Mouse (Mus musculus) MEL (cell line): ENCODE results near the gene Oas2. TPM values are rescaled to one million over a fixed set of nuclear protein-coding genes. Genes with fewer than 3 reads are reported as not detected.

Source experiments
- DNase-seq: peaks from one replicate; pipeline ENCODE4 v3.0.0; 2011; ENCODE audit warnings: low read depth, low spot score
- H3K27ac ChIP-seq: 2 replicates; pipeline ENCODE4 v1.5.1; 2012; ENCODE audit warnings: low read depth, mild to moderate bottlenecking, control low read depth, low read length, moderate library complexity; ENCODE audit not compliant: control insufficient read depth
- H3K27me3 ChIP-seq, 2 experiments: fragments of 150-350 bp in 1 of 2; sonication (generic) in 1 of 2; 2 replicates each; pipeline ENCODE4 v1.6.1; 2012; ENCODE audit warnings: low read length in 2 of 2, mild to moderate bottlenecking in 2 of 2, improper control_type of control experiment in 1 of 2, moderate library complexity in 1 of 2; ENCODE audit not compliant: insufficient read depth in 2 of 2, control insufficient read depth in 1 of 2
- H3K36me3 ChIP-seq, 2 experiments: 2 replicates each; pipeline ENCODE4 v1.6.1; 2012 to 2014; ENCODE audit warnings: low read length in 2 of 2, improper control_type of control experiment in 1 of 2, inconsistent platforms in 1 of 2, mild to moderate bottlenecking in 1 of 2; ENCODE audit not compliant: insufficient read depth in 2 of 2, control insufficient read depth in 1 of 2
- H3K4me1 ChIP-seq, 2 experiments: fragments of 150-350 bp in 1 of 2; sonication (generic) in 1 of 2; 2 replicates each; pipeline ENCODE4 v1.6.1; 2012; ENCODE audit warnings: low read length in 2 of 2, improper control_type of control experiment in 1 of 2, mild to moderate bottlenecking in 1 of 2; ENCODE audit not compliant: insufficient read depth in 2 of 2, control insufficient read depth in 1 of 2
- H3K4me3 ChIP-seq, 2 experiments: fragments of 150-350 bp in 1 of 2; sonication (generic) in 1 of 2; 2 replicates each; pipeline ENCODE4 v1.5.1; 2012; ENCODE audit warnings: low read depth in 2 of 2, low read length in 2 of 2, mild to moderate bottlenecking in 2 of 2, moderate library complexity in 2 of 2, control low read depth in 1 of 2, improper control_type of control experiment in 1 of 2; ENCODE audit not compliant: control insufficient read depth in 1 of 2, insufficient read depth in 1 of 2
- H3K79me2 ChIP-seq: 2 replicates; pipeline ENCODE4 v1.6.1; 2012; ENCODE audit warnings: mild to moderate bottlenecking, low read length, moderate library complexity; ENCODE audit not compliant: control insufficient read depth, poor library complexity, insufficient read depth
- H3K9ac ChIP-seq: 2 replicates; pipeline ENCODE4 v1.6.1; 2012; ENCODE audit warnings: low read depth, mild to moderate bottlenecking, control low read depth, low read length, moderate library complexity; ENCODE audit not compliant: control insufficient read depth, poor library complexity, severe bottlenecking
- H3K9me3 ChIP-seq: fragments of 150-350 bp; sonication (generic); replicated peaks from 2 replicates; pipeline ENCODE4 v1.6.1; 2012; ENCODE audit warnings: mild to moderate bottlenecking, low read length, improper control_type of control experiment, moderate library complexity; ENCODE audit not compliant: insufficient read depth
- BHLHE40 ChIP-seq: IDR thresholded peaks from 2 replicates; pipeline ENCODE4 v1.6.1; 2012; ENCODE audit warnings: low read depth, mild to moderate bottlenecking, inconsistent platforms, low read length, improper control_type of control experiment, borderline replicate concordance
- CHD1 ChIP-seq: IDR thresholded peaks from 2 replicates; pipeline ENCODE4 v1.6.1; 2012; ENCODE audit warnings: low read depth, mild to moderate bottlenecking, inconsistent platforms, low read length, improper control_type of control experiment
- CTCF ChIP-seq, 3 experiments: IDR thresholded peaks in 2 of 3; conservative IDR thresholded peaks in 1 of 3; 2 replicates each; pipeline ENCODE4 v1.5.1; 2011 to 2012; ENCODE audit warnings: low read length in 3 of 3, low read depth in 2 of 3, mild to moderate bottlenecking in 2 of 3, improper control_type of control experiment in 1 of 3, inconsistent platforms in 1 of 3, mixed read lengths in 1 of 3, moderate library complexity in 1 of 3; ENCODE audit not compliant: control insufficient read depth in 1 of 3, insufficient read depth in 1 of 3, poor library complexity in 1 of 3, severe bottlenecking in 1 of 3
- E2F4 ChIP-seq: IDR thresholded peaks from 2 replicates; pipeline ENCODE4 v1.6.1; 2011; ENCODE audit warnings: low read depth, low read length, improper control_type of control experiment, borderline replicate concordance
- ELF1 ChIP-seq: IDR thresholded peaks from 2 replicates; pipeline ENCODE4 v1.6.1; 2014; ENCODE audit warnings: low read depth, mild to moderate bottlenecking, inconsistent platforms, low read length, improper control_type of control experiment, moderate library complexity
- EP300 ChIP-seq, 2 experiments: IDR thresholded peaks; 2 replicates each; pipeline ENCODE4 v1.6.1; 2011; ENCODE audit warnings: improper control_type of control experiment in 2 of 2, low read length in 2 of 2, low read depth in 1 of 2, mild to moderate bottlenecking in 1 of 2
- ETS1 ChIP-seq: IDR thresholded peaks from 2 replicates; pipeline ENCODE4 v1.6.1; 2012; ENCODE audit warnings: low read depth, mild to moderate bottlenecking, inconsistent platforms, low read length, improper control_type of control experiment, moderate library complexity
- GABPA ChIP-seq: IDR thresholded peaks from 2 replicates; pipeline ENCODE4 v1.6.1; 2012; ENCODE audit warnings: low read depth, mild to moderate bottlenecking, inconsistent platforms, low read length, improper control_type of control experiment, moderate library complexity
- GATA1 ChIP-seq: IDR thresholded peaks from 2 replicates; pipeline ENCODE4 v1.6.1; 2011; ENCODE audit warnings: low read depth, low read length, improper control_type of control experiment
- KAT2A ChIP-seq: conservative IDR thresholded peaks from 2 replicates; pipeline ENCODE4 v1.6.1; 2012; ENCODE audit warnings: low read depth, low read length, improper control_type of control experiment, inconsistent platforms
- MAFK ChIP-seq: IDR thresholded peaks from 2 replicates; pipeline ENCODE4 v1.6.1; 2011; ENCODE audit warnings: low read depth, mild to moderate bottlenecking, low read length, improper control_type of control experiment, borderline replicate concordance
- MAX ChIP-seq: IDR thresholded peaks from 2 replicates; pipeline ENCODE4 v1.6.1; 2011; ENCODE audit warnings: low read length, improper control_type of control experiment
- MAZ ChIP-seq: IDR thresholded peaks from 2 replicates; pipeline ENCODE4 v1.6.1; 2012; ENCODE audit warnings: low read depth, mild to moderate bottlenecking, inconsistent platforms, low read length, improper control_type of control experiment
- MXI1 ChIP-seq: IDR thresholded peaks from 2 replicates; pipeline ENCODE4 v1.6.1; 2011; ENCODE audit warnings: mild to moderate bottlenecking, low read depth, low read length, improper control_type of control experiment
- MYB ChIP-seq: IDR thresholded peaks from 2 replicates; pipeline ENCODE4 v1.6.1; 2011; ENCODE audit warnings: mild to moderate bottlenecking, low read depth, low read length, improper control_type of control experiment
- MYC ChIP-seq: IDR thresholded peaks from 2 replicates; pipeline ENCODE4 v1.6.1; 2011; ENCODE audit warnings: low read depth, mild to moderate bottlenecking, low read length, improper control_type of control experiment, moderate library complexity
- NRF1 ChIP-seq: IDR thresholded peaks from 2 replicates; pipeline ENCODE4 v1.6.1; 2014; ENCODE audit warnings: low read depth, mild to moderate bottlenecking, inconsistent platforms, low read length, improper control_type of control experiment, moderate library complexity; ENCODE audit not compliant: poor library complexity, insufficient read depth, severe bottlenecking
- POLR2A ChIP-seq, 2 experiments: IDR thresholded peaks; 2 replicates each; pipeline ENCODE4 v1.6.1; 2011 to 2012; ENCODE audit warnings: low read length in 2 of 2, mild to moderate bottlenecking in 2 of 2, control low read depth in 1 of 2, improper control_type of control experiment in 1 of 2, low read depth in 1 of 2, moderate library complexity in 1 of 2; ENCODE audit not compliant: control insufficient read depth in 1 of 2, insufficient read depth in 1 of 2, poor library complexity in 1 of 2
- POLR2AphosphoS2 ChIP-seq: IDR thresholded peaks from 2 replicates; pipeline ENCODE4 v1.6.1; 2011; ENCODE audit warnings: low read length, improper control_type of control experiment
- POLR2AphosphoS5 ChIP-seq: IDR thresholded peaks from 2 replicates; pipeline ENCODE4 v1.6.1; 2012; ENCODE audit warnings: low read depth, borderline replicate concordance, mild to moderate bottlenecking, inconsistent platforms, low read length, moderate library complexity, mixed read lengths
- RAD21 ChIP-seq: IDR thresholded peaks from 2 replicates; pipeline ENCODE4 v1.6.1; 2011; ENCODE audit warnings: mild to moderate bottlenecking, low read depth, low read length, improper control_type of control experiment
- RCOR1 ChIP-seq: IDR thresholded peaks from 2 replicates; pipeline ENCODE4 v1.6.1; 2012; ENCODE audit warnings: low read depth, mild to moderate bottlenecking, inconsistent platforms, low read length, improper control_type of control experiment
- SMC3 ChIP-seq: IDR thresholded peaks from 2 replicates; pipeline ENCODE4 v1.6.1; 2011; ENCODE audit warnings: low read depth, low read length, improper control_type of control experiment
- UBTF ChIP-seq: IDR thresholded peaks from 2 replicates; pipeline ENCODE4 v1.6.1; 2012; ENCODE audit warnings: low read depth, mild to moderate bottlenecking, inconsistent platforms, low read length, improper control_type of control experiment, moderate library complexity, borderline replicate concordance; ENCODE audit not compliant: insufficient read depth
- USF1 ChIP-seq: IDR thresholded peaks from 2 replicates; pipeline ENCODE4 v1.6.1; 2014; ENCODE audit warnings: low read depth, mild to moderate bottlenecking, inconsistent platforms, low read length, improper control_type of control experiment, moderate library complexity
- USF2 ChIP-seq, 2 experiments: IDR thresholded peaks; 2 replicates each; pipeline ENCODE4 v1.6.1; 2011 to 2012; ENCODE audit warnings: improper control_type of control experiment in 2 of 2, low read length in 2 of 2, borderline replicate concordance in 1 of 2, inconsistent platforms in 1 of 2, low read depth in 1 of 2, mild to moderate bottlenecking in 1 of 2; ENCODE audit not compliant: insufficient read depth in 1 of 2
- ZC3H11A ChIP-seq: IDR thresholded peaks from 2 replicates; pipeline ENCODE4 v1.6.1; 2012; ENCODE audit warnings: low read depth, mild to moderate bottlenecking, inconsistent platforms, low read length, improper control_type of control experiment
- ZKSCAN1 ChIP-seq: IDR thresholded peaks from 2 replicates; pipeline ENCODE4 v1.6.1; 2012; ENCODE audit warnings: low read depth, mild to moderate bottlenecking, inconsistent platforms, low read length, improper control_type of control experiment, moderate library complexity
- ZNF384 ChIP-seq: IDR thresholded peaks from 2 replicates; pipeline ENCODE4 v1.6.1; 2012; ENCODE audit warnings: low read depth, mild to moderate bottlenecking, inconsistent platforms, low read length, improper control_type of control experiment
- polyA plus RNA-seq, 2 experiments: library from polyadenylated mRNA; stranded (reverse) in 1 of 2; unstranded in 1 of 2; fragments of >175 nt in 1 of 2; fragments of >200 nt in 1 of 2; gene quantifications; 2 replicates each; pipeline versions ENCODE4 v1.2.1 to v1.2.4; 2012; ENCODE audit warnings: low replicate concordance in 2 of 2, low read depth in 1 of 2; ENCODE audit not compliant: insufficient read length in 2 of 2, insufficient read depth in 1 of 2, missing spikeins in 1 of 2
- total RNA-seq: library from RNA; depleted of rRNA; stranded (reverse); fragments of 300-350 nt; gene quantifications from 2 replicates; pipeline ENCODE4 v1.2.3, GENCODE M21; 2012

The Oas2 gene
- total and polyA plus RNA-seq, 3 experiments, result 0.96 to 5.2 TPM; not detected in 1

DNA sequence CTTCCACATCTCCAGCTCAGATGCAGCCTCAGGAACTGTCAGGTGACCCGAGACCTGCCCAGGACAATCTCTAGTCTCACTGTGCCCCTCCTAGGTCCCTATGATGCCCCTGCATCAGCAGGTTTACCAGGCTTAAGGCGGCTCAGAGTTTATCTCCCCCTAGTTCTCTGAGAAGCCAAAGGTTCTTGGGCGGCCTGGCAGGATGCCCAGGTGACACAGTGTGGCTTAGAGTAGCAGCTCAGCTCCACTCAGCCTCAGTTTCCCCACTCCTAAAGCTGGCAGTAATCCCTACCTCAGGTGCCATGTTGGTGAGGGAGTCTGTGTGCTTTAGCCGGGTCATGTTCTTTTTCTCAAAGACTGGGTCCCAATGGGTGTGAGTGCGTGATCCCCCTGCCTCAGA is 27.1 kb upstream of the Oas2 start:
- TF ChIP-seq POLR2AphosphoS5 (no peak), MAX (no peak), ETS1 (no peak), MYB (no peak)
- no peaks in the 10 kb centered on the region for H3K27me3 ChIP-seq
- H3K27ac ChIP-seq, result peak overlapping the region; percentile 47
- peak overlapping the region; percentile 58 for H3K9ac ChIP-seq
- peak; percentile 68 for DNase-seq
- H3K4me3 ChIP-seq, result peak overlapping the region; percentile 75 to 99
- H3K9me3 ChIP-seq, result no peaks in the 10 kb centered on the region
- H3K36me3 ChIP-seq, result peaks cover 0 to 11% of the 10 kb centered on the region in 2 experiments; a peak in 2 of 4 replicates
- peaks cover 15 to 48% of the 10 kb centered on the region in 2 experiments for H3K4me1 ChIP-seq
- H3K79me2 ChIP-seq, result no peaks in the 10 kb centered on the region

DNA sequence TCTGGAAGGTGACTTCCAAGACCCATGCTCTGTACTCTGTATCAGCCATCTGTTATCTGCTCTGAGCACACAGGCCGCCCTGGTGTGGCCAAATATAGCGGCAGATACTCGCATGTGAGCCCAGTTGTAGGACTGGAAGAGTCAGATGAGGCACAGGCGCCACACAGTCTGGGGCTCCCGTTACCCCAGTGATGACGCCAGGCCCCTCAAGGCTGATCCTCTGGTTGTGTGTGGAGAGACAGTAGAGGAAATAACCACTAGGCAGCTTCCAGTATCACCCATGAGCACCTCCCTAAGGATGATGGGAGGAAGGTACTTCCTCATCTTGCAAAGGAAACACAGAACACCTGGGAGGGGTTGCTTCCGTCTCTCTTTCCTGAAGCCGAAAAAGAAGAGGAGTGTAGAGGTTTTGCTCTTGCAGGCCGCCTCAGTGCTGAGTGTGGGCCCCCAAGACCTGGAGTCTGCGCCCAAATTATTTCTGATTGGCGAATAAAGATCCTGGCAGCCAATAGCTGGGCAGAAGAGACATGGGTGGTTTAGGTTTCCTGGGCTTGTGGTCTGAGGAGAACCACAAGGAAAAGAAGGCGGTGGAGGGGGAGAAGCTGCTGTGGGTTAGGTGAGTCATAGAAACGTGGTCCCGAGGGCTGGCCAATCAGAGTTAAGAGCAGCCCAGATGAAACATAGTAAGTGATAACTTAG is 25.8 kb upstream of the Oas2 start:
- Histone ChIP-seq H3K36me3 (peaks cover 0 to 11% of the 10 kb centered on the region in 2 experiments; a peak in 2 of 4 replicates), H3K27me3 (no peaks in the 10 kb centered on the region), H3K79me2 (no peaks in the 10 kb centered on the region), H3K4me3 (peak overlapping the region; percentile 36 to 99), H3K4me1 (peaks cover 15 to 48% of the 10 kb centered on the region in 2 experiments), H3K9me3 (no peaks in the 10 kb centered on the region), H3K9ac (peak overlapping the region; percentile 58), H3K27ac (peak overlapping the region; percentile 89)
- DNase-seq, result peak; percentile 93
- TF ChIP-seq GABPA (no peak), POLR2AphosphoS2 (no peak), ZNF384 (no peak), MAFK (no peak; the same call in 1 of the 2 replicates), ELF1 (peak; percentile 46; the same call in 1 of the 2 replicates), CTCF (IDR thresholded peaks at IDR 0.05 in 2 of 3, conservative IDR thresholded peaks at IDR 0.05 in 1 of 3; ENCODE audit: control insufficient read depth in 1 of 3, insufficient read depth in 1 of 3, low read depth in 2 of 3, low read length in 3 of 3, poor library complexity in 1 of 3, severe bottlenecking in 1 of 3) (no peak), MXI1 (no peak; the same call in none of the 2 replicates), MYB (no peak), EP300 (IDR thresholded peaks at IDR 0.05; ENCODE audit: low read depth in 1 of 2, low read length in 2 of 2) (peak; percentile 35 to 64; a peak in 3 of 4 replicates), RAD21 (no peak), GATA1 (peak; percentile 74), POLR2A (IDR thresholded peaks at IDR 0.05; ENCODE audit: control insufficient read depth in 1 of 2, insufficient read depth in 1 of 2, low read depth in 1 of 2, low read length in 2 of 2, poor library complexity in 1 of 2) (peak; percentile 41 to 62; a peak in 3 of 4 replicates), KAT2A (peak; percentile 43; the same call in 1 of the 2 replicates), UBTF (no peak), POLR2AphosphoS5 (no peak), ZKSCAN1 (no peak), BHLHE40 (no peak; the same call in 1 of the 2 replicates), USF1 (no peak), RCOR1 (0 out of 2 replicates have a peak, but pooled peaks have one; percentile 35), SMC3 (no peak), ZC3H11A (no peak), USF2 (IDR thresholded peaks at IDR 0.05; ENCODE audit: borderline replicate concordance in 1 of 2, insufficient read depth in 1 of 2, low read depth in 1 of 2, low read length in 2 of 2) (no peak), ETS1 (peak; percentile 70), MAX (peak; percentile 78), CHD1 (no peak), MAZ (0 out of 2 replicates have a peak, but pooled peaks have one; percentile 49), E2F4 (no peak), MYC (peak; percentile 92), NRF1 (no peak)
